Mouse (Mus musculus) Muller cell, postnatal 12 days (primary cell): Measurements from ENCODE around the gene Olfr1396.

Experiments
- DNase-seq: peaks from one replicate; pipeline ENCODE4 v3.0.0-alpha.2; 2015; ENCODE audit errors: inconsistent ontology term

Olfr1396 gene

DNA sequence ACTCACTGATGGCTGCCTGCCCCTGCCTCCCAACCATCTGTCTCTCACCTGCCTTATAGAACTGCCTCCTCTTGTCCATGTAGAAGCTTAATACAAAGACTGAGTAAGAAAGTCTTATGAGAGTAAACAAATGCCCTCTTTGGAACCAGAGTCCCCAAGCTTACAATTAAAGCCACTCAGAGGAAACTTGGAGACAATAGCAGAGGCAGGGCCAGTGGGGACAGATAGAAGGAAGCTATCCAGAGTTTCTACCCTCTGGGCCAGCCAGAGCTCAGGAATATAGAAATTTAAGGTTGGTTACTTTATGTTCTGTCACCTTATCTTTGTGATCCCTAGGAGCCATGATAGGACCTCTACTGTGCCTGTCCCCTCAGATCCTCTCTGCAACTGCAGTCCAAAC is at the start of gene Olfr1396:
Olfr1396 (minus strand) TSS at position 101 of the 400 bp plus-strand sequence.
- DNase-seq, result no peak

DNA sequence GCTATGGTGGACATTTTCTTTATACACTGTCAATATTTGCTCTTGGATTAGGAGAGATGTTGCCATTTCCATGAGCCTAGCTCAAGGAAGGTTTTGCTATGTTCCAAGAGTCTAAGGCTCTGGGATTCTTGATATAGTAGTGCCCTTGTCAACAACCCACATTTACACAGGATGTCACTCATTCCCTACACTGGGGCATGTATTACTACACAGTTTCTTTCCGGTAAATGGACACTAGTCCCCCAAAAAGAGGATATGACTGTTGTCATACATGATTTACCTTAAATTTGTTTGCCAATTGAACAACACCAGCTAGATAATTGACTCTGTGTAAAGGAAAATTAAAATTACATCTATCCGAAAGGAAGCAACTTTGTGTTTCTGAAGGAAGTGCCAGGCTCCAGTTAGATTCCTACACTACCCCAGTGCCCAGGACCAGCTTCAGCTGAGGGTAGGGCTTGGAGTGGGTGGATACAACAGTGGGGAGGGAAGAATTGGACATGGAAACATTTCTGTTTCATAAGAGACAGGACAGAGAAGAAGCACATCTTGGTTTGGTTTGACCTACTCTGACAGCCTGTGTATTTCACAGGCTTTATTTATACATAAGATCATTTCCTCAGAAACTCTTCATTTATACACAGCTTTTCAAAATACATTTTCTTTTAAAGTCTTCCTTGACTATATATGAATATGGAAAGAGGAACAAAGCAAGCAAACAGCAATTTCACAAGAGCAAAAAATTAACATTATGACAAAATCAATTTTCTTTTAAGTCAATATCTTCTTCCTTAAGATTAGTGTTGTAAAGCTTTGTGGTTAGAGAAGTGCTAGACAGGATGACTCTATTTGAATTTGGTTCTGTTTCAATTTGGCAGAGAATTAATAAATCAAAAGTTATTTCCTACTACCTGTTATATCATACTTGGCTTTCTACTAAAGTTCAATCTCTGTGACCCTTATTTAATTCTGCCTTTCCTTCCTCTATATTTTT is 42.4 kb upstream of the Olfr1396 start:
- no peak for DNase-seq

DNA sequence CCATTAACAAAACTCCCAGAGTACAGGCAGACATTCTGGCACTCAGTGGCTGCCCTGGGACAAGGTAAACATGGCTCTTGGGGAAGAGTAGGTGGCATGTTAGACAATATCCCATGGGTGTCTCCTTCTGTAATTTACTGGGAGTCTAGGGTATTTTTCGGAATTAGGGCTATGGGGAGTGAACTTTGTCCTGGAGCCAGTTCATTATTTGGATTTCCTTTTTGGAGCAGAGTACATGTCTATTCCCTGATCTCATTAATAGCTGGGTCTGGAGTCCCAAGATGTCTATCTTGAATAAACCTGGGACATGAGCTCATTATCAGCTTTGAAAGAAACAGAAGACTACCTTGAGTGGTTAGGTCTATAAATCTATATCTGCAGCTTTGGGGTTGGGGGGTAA is 39.4 kb upstream of the Olfr1396 start, which contains the start of gene Olfr1394:
Olfr1394 (plus strand) TSS at position 301 of the 400 bp plus-strand sequence.
- no peak for DNase-seq

DNA sequence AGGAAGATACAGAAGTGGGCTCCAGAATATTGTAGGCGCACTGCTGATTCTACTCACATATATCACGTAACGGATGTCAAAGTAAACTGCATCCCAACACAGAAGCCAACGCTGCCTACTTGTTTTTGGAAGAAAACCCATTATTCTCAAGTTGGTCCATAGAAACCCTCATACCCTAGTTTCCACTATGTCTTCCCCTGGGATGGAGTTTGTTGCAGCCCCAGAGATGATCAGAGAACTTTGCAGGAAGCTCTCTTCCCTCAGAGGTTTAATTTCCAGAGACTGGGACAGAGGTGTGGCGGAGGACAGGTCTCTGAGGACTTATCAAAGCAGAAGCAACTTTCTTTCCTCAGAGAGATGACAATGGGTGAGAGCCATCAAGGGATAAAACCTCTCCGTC is 27.3 kb upstream of the Olfr1396 start, which contains the start of gene Olfr1395:
Olfr1395 (plus strand) TSS at position 301 of the 400 bp plus-strand sequence.
- DNase-seq, result no peak

DNA sequence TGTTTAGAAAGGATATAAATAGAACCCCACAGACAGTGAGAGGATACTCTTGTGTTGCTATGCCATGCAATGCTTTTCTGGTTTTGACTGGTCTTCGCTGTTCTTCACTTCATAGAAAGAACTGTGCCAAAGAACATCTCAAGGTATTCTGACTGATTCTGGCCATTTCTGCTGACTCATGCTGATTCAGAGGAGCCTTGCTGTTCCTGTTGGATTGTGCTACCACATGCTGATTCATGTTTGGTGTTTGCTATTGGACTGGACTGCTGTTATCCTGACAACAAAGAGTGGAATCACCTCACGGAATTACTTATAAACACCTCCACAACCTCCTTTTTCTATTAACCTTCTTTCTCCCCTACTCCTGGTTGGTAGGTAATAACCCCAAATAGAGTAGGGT is 9.5 kb upstream of the Olfr1396 start:
- DNase-seq, result no peak

DNA sequence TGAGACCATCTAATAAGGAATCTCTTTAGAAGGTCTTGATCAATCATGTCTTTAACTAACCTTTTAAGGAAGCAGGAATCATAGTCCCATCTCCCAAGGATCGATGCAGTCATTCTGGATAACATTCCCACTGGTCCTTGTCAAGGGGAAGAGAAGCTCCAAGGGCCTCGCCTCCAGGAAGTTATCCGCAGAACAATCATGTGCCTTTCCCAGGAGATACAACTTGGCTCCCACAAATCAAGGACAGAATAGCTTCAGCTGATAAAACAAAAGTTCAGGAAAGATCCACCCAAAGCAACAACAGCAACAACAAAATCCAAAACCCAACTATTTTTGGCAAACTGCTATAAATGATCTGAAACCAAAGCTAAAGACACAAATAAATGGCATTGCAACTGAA is 5.0 kb upstream of the Olfr1396 start:
- DNase-seq, result no peak

DNA sequence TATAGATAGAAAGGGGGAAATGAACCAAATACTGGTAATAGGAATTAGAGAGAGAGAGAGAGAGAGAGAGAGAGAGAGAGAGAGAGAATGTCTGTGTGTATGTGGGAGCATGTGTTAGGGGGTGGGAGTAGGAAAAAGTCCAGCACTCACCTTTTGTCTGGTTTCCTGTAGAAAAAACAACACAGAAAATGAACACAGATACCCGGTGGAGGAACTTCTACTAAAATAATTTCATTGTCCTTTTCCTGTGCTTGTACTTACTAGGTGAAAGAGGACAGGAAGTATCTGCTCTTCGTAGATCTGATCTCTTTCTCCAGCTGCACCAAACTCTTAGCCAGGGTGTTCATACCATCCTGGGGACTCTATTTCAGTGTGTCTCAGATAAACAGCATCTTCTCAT is 516 bp downstream of the Olfr1396 start:
- no peak for DNase-seq

DNA sequence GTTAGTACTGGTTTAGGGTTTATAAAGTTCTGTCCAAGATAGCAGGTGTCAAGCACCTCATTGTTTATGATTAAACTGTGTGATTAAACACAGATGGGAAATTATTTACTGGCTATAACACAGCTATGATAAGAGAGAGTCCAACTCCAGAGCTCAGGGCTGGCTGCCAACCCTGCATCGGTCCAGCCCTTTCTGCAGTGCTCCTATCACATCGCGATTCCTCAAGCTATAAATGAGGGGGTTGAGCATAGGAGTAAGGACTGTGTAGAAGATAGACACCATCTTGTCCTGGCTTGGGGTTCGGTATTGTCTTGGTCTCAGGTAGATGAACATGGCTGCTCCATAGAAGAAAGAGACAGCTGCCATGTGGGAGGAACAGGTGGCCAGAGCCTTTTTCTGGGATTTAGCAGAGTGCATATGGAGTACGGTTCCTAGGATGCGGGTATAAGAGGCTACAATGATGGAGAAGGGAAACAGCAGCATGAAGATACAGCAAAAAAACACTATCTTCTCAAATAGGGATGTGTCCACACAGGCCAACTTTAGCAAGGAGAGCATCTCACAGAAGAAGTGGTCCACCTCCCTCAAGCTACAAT is 2.0 kb downstream of the Olfr1396 start:
- DNase-seq, result no peak

DNA sequence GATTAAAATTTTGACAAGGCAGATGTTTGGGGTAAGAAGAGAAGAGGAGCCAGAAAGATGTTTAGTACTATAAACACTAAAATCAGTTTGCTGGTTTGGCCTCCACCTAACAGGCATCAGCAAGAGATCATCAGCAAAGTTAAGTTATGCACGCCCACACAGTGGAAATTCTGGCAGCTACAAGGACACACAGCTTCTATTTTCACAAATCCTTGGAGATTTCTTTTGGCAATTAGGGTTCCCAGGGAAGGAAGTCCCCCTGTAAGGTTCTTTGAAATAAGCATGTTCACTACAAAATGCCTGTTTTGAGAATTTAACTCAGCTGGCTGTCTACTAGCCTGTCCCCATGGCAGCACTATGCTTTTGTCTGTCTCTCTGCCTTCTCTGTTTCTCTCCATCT is 3.7 kb downstream of the Olfr1396 start:
- DNase-seq, result no peak

DNA sequence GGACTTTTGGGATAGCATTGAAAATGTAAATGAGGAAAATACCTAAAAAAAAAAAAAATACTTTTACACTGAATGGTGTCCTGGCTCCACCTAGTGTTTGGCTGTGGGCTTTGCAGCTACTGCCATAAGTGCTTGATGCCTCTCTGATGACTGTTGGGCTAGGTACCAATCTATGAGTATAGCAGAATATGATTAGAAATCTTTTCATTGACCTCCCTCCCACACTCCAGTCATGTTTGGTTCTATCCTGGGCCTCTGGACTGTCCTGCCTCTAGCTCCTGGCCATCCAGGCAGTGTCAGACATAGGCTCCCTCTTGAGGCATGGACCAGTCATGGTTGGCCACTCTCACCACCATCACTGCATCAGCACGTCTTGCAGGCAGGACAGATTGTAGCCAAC is 5.8 kb downstream of the Olfr1396 start:
- DNase-seq, result no peak

DNA sequence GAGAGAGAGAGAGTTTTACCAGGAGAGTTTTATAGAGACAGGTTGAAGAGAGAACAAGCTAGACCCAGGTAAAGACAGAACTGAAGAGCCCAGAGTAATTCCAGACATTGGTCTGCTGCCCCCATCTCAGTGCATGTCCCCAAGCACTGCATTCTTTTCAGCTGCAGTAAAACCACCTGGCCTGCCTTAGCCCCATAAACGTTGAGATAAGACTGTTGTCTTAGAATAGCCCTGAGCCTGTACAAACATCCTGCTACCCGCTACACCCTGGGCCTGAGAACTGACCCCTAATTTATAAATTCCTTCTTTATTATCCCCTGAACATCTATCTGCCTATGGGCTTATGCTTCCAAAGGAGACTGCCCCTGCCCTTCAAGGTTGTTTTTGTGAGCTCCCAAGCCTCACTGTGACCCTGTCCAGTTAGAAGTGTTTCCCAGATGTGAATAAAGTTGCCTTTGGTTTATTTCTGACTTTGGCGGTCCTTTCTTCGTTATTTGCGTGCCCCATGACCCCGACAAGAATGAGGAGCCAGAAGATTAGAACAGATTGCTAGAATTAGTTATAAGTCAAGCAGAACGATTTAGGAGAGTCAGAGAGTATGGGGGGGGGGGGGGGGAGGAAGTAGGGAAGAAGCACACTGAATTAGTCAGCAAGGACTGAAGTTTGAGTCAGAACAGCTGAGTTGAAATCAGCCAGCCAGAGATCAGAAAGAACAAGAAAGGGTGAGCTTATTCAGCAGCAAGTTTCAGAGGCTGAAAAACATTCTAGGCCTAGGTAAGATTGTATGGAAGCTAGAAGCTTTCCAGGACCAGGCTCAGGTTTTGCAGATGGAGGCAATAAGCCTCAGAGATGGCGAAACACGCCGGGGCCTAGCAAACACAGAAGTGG is 6.8 kb downstream of the Olfr1396 start:
- peak; percentile 29 for DNase-seq

DNA sequence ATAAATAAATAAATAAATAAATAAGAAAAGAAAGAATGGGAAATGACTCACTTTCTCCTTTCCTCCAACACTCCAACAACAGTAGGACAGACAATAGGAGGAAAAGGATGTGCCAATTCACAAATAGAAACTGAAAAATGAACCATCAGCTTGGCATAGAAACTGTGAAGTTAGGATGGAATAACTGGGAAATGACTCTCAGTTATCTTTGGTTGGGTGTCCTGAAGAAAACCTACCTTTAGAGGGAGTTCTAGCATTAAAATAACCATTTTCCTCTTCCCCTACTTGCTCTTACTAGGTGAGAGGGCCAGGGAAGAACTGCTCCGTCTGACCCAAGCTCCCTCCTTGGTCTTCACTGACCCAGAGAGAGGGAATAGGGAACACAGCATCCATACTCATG is 8.9 kb downstream of the Olfr1396 start:
- no peak for DNase-seq

DNA sequence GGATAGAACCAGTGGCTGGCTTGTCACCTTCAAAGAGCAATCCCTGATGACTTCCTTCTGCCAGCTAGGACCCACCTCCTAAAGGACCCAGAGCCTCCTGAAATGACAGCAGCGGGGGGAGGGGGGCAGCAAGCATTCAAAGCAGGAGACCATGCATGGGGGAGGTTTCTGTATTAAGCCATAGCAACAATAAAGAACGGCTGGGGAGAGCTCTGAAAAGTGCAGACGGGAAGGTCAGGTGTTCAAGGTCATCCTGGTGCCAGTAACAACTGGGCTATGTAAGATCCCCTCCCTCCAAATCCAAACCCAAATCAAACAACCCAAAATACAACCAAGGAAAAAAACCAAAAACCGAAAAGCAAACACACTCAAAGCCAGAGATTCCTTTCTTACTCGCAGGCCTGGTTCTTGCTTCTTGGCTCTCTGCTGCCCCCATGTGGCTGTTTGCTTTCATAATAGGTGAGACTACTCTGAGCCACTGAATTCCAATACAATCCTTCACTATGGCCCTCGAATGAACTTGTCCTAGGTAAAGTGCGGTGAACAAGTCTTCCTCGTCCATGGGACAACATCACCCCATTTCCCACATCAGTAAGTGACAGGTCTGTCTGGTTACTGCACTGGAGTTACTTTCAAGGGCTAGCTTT is 11.5 kb downstream of the Olfr1396 start:
- DNase-seq, result peak; percentile 58

DNA sequence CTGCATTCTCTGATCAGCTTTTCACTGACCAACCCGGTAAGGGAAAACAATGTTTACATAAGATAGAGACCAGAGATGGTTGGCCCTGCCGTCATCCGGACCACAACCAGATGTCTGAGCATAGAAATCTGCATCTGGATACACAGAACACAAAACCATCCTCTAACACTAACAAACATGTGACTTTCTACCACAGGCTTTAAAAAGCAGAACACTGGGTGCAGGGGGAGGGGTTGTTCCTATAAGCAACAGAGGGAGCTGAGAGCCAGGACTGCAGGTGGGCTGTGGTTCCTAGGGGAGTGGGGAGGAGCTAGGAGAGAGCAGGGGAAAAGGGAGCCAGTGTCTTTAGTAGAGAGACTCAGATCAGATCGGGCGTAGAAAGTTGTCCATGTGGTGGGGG is 13.2 kb downstream of the Olfr1396 start:
- no peak for DNase-seq

DNA sequence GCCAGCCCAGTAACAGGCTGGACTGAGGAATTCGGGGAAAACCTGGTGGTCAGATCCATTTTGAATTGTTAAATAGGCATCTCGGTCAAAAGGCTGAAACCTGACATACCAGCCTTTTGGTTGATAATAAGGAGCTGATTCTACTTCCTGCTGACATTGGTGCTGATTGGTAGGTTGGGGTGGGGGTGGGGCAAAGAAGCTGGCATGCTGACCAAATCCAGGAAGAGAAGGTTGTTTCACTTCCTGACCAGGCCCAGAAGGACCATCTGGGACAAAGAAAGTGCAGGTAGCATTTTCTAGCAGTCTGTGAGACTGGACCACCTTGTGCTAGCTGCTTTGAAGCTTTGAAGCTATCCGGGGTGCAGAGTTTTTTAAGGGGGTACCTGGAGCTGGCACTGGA is 14.3 kb downstream of the Olfr1396 start:
- no peak for DNase-seq

DNA sequence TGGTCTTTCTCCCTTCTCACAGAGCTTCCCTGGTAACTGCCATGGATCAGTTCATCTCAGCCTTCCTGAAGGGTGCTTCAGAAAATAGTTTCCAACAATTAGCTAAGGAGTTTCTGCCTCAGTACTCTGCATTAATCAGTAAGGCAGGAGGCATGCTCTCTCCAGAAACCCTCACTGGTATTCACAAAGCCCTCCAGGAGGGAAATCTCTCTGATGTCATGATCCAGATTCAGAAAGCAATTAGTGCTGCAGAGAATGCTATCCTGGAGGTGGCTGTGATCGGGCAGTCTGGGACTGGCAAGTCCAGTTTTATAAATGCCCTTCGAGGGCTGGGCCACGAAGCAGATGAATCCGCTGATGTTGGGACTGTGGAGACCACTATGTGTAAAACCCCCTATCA is 19.3 kb downstream of the Olfr1396 start:
- DNase-seq, result peak; percentile 86

DNA sequence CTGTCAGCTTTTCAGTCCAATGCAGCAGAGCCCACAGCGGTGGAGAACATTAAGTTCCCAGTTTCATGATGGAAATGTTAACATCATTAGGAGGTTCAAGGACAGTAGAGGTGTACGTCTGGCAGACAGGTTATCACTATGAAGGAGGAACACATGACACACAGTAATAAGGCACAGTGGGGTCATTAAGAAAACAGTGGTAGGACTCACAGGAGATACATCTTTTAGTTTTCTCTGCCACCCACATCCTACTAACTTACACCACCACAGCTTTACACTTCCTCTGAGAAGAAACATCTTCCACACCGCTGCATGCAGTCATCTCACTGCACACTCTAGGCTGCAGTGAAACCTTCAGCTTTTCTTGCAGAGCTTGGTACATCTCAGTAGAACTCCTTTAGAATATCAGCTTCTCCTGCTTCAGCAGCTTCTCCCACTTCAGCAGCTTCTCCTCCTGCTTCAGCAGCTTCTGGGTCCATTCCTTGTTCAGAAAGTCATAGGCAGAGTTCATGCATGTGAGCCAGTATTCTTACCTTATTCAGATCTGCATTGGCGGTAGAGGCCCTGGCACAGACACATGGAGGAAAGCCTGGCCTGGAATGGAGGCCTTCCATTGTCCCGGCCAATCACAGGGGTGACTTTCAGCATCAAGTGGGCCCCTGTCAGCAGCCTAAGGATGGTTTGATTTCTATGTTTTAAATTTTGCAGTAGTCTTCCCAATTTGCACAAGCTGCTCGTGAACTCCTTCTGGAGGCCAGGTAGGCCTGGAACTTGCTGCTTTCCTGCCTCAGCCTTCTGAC is 20.6 kb downstream of the Olfr1396 start:
- no peak for DNase-seq

DNA sequence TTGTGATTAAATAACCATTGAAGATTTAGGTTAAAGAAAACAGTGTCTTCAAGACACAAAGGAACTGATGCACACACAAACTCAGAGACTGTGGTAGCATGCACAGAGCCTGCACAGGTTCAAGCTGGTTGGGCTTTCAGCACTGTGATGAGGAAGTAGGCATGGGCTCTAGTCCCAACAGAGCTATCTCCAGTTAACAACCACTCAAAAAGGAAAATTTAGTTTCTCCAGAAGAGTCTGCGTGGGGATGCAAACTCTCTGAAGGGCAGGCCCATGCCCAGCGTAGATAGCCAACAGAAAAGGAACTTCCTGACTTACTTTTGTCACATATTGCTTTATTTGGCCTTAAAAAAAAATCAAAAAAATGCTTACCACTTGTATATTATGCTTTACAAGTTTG is 21.9 kb downstream of the Olfr1396 start:
- no peak for DNase-seq

DNA sequence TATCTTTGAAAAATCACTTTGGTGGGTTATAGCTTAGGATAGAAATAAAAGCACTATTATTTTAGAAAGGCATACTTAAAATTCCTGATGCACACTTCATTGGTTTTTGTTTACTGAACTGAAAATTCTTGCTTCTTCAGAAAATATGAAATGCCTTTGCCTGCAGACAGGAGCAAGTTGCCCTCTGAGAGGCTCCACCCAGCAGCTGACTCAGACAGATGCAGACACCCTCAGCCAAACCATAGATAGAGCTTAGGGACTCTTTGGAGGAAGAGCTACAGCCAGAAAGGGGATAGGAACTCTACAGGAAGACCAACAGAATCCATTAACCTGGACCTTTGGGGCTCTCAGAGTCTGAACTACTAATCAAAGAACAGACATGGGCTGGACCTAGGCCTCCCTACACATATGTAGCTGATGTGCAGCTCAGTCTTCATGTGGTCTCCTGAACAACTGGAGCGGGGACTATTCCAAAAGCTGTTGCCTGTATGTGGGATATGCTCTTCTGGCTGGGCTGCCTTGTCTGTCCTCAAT is 22.6 kb downstream of the Olfr1396 start:
- DNase-seq, result peak; percentile 67

DNA sequence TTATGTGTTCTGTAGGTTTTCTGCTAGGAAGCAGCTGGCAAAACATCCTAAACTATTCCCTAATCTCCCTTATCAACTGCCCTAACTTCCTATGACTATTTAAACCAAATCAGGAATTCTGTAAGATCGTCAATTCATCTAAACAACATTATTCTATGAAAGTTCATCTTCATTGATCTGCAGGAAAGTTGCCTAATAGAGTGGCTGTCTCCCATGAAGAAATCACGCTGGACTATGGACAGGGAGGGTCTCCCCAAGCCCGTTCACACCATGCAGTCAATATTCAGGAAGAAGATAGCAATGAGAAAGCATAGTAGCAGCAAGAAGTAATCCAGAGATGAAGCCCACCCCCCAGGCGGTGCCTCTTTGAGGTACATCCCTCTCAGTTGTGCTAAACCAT is 23.5 kb downstream of the Olfr1396 start:
- no peak for DNase-seq
